Mouse (Mus musculus) naive thymus-derived CD4-positive, alpha-beta T cell, adult 2 months (primary cell): Measurements from ENCODE around the gene Gm4985.
"Not testable (repeated sequence)": the region's sequence is repeated elsewhere in the genome, so short reads cannot be mapped to it uniquely, and the experiment has no call there.

Source experiments
- DNase-seq: peaks from one replicate; pipeline ENCODE4 v3.0.0-alpha.2; 2011; ENCODE audit warnings: low read depth

Gene Gm4985

DNA sequence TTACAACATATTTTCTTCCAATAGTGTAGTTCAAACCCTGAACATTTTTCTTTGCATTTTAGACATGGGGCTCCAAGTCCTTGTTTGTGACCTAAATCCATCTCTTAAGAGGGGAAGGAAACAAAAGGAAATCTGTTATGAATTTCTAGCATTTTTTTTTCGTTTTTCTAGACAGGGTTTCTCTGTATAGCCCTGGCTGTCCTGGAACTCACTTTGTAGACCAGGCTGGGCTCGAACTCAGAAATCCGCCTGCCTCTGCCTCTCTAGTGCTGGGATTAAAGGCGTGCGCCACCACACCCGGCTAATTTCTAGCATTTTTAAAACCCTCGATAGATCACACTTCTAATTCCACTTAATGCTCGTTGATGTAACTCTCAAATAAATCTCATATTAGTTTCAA lies at the start of gene Gm4985:
Gm4985 (minus strand) TSS at position 101 of the 400 bp plus-strand sequence.
- DNase-seq = not testable (repeated sequence)

DNA sequence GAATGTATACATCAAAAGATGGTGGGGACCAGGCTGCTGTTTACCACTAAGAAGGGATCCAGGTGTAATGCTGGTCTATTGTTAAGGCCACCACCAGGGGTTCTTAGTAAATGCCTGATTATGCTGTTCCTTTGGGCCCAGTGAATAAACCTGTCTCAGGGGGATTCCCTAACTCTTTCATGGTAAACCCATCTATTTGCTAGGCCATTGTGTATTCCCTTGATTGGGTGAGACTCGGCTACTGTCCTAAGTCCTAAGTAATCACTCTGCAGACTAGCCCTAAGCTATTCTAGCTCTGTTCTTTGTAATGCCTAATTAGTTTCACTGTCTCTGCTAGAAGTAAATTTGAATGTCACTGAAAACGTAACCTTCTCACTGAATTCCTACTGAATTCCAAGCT lies 4.6 kb downstream of the Gm4985 start:
- no peak for DNase-seq
